Mouse (Mus musculus): ENCODE measurements around the gene Arhgef16. TPM values are rescaled to one million over a fixed set of nuclear protein-coding genes. Genes with fewer than 3 reads are reported as not detected.

Gene Arhgef16
- polyA plus RNA-seq, 1 experiment: 1.2 TPM

DNA sequence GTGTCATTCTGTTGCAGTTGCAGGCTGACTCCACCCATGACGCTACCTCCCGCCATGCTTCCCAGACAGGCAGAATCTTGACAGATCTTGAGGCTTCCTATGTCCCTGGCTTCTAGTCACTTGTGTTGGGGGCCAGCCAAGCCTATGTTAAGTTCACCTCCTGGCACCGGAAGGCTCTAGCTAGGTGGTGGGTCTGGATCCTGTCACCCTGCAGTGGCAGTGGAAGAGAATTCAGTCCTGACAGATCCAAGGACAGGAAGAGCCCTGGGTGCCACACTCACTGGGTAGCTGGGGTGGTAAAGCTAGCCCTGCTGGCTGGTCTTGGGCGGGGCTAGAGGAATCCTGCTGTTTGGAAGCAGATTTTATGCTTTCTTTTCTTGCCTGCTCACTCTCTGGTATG lies 23.9 kb upstream of the Arhgef16 start:
- no peak for TF ChIP-seq POLR2A (IDR thresholded peaks at IDR 0.05; ENCODE audit: borderline replicate concordance, extremely low read depth, insufficient read depth, insufficient read length, poor library complexity, severe bottlenecking)
- DNase-seq (ENCODE audit: low read depth): no peak

DNA sequence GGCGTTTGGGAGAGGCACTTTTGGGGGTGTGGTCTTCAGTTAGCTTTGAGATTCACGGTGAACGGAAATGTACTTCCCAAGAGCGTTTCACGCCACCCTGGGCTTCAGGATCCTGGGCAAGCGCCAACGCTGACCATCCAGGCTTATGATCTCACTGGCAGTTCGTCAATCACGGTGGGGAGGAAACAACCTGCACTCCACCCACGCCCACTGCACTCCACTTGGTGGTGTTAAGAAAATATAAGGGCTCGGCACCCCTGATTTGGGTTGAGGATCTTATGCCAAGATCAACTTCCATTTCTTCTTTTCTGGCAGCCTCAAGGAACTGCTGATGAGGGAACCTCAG lies 12.1 kb upstream of the Arhgef16 start:
- DNase-seq (ENCODE audit: low read depth): no peak

GRCm38 (mm10) chr4:154312935-154313621 lies 11.6 kb upstream of the Arhgef16 start:
- peak; percentile 90 for DNase-seq (ENCODE audit: low read depth)
- TF ChIP-seq POLR2A (IDR thresholded peaks at IDR 0.05; ENCODE audit: borderline replicate concordance, extremely low read depth, insufficient read depth, insufficient read length, poor library complexity, severe bottlenecking): no peak
- TF ChIP-seq CTCF (IDR thresholded peaks at IDR 0.05; ENCODE audit: borderline replicate concordance, extremely low read depth, insufficient read depth, insufficient read length): no peak

More for the DNA sequence above, 12.1 kb upstream of the Arhgef16 start:
- TF ChIP-seq CTCF (IDR thresholded peaks at IDR 0.05; ENCODE audit: borderline replicate concordance, extremely low read depth, insufficient read depth, insufficient read length) (no peak), POLR2A (IDR thresholded peaks at IDR 0.05; ENCODE audit: borderline replicate concordance, extremely low read depth, insufficient read depth, insufficient read length, poor library complexity, severe bottlenecking) (no peak)

- TF ChIP-seq CTCF (IDR thresholded peaks at IDR 0.05; ENCODE audit: borderline replicate concordance, extremely low read depth, insufficient read depth, insufficient read length) (no peak), POLR2A (IDR thresholded peaks at IDR 0.05; ENCODE audit: borderline replicate concordance, extremely low read depth, insufficient read depth, insufficient read length, poor library complexity, severe bottlenecking) (no peak)
Measured at GRCm38 (mm10) chr4:154312143-154312812, 10.8 kb upstream of the Arhgef16 start.

GRCm38 (mm10) chr4:154310576-154311262 lies 9.2 kb upstream of the Arhgef16 start:
- no peak for TF ChIP-seq POLR2A (IDR thresholded peaks at IDR 0.05; ENCODE audit: borderline replicate concordance, extremely low read depth, insufficient read depth, insufficient read length, poor library complexity, severe bottlenecking)
- no peak for TF ChIP-seq CTCF (IDR thresholded peaks at IDR 0.05; ENCODE audit: borderline replicate concordance, extremely low read depth, insufficient read depth, insufficient read length)

More at GRCm38 (mm10) chr4:154312143-154312812, 10.8 kb upstream of the Arhgef16 start:
- DNase-seq (ENCODE audit: low read depth): no peak

DNA sequence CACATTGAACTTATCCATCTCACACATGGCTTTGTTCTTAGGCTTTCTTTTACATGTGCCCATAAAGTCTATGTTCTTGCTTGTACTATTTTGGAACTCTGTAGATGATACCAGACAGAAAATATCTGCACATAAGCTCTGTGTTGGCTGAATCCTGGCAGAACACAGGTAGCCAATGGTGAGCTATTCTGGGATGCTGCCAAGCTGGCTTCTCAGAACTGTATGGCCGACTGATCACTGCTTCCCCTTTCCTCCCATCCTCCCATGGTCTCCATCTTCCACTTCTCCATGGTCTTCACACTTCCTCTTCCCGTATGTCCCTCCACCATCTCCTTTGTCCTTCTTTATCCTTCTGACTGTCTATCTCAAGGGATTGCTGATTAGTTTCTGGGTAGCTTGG lies 7.7 kb upstream of the Arhgef16 start:
- no peak for TF ChIP-seq POLR2A (IDR thresholded peaks at IDR 0.05; ENCODE audit: borderline replicate concordance, extremely low read depth, insufficient read depth, insufficient read length, poor library complexity, severe bottlenecking)
- no peak for TF ChIP-seq CTCF (IDR thresholded peaks at IDR 0.05; ENCODE audit: borderline replicate concordance, extremely low read depth, insufficient read depth, insufficient read length)
- no peak for DNase-seq (ENCODE audit: low read depth)

More at GRCm38 (mm10) chr4:154310576-154311262, 9.2 kb upstream of the Arhgef16 start:
- no peak for DNase-seq (ENCODE audit: low read depth)

DNA sequence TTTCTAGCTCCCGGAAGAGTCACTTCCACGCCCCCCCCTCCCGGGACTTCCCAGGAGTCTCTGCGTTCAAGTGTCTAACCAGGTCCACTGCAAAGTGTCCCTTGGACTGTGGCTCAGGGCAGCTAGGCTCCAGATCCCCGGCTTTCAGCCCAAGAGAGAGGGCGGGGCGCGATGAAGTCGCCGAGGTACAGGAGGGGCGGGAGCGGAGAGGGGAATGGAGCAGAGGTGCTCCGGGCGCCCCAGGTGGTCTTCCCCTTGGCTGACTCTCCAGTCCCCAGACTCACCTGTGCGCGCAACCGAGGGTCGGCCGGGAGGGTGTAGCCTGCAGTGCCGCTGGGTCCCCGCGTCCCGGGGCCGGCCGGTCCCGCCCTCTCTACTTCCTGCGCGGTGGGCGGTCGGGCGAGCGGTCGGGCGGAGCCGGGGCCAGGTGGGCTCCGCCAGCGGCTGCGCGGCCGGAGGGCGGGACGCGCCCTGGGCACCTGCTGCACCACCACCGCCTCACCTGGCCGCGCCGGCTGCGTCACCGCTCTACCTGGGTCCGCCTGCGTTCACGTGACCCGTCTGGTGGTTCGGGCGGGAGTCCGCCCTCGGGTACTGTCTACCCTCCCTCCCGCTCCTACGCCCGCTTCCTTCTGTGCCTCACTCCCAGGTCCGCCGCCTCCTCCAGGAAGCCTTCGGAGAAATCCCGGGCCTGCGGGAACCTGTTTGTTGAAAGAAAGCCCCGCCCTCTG lies 1.8 kb downstream of the Arhgef16 start:
- no peak for TF ChIP-seq CTCF (IDR thresholded peaks at IDR 0.05; ENCODE audit: borderline replicate concordance, extremely low read depth, insufficient read depth, insufficient read length)
- no peak for TF ChIP-seq POLR2A (IDR thresholded peaks at IDR 0.05; ENCODE audit: borderline replicate concordance, extremely low read depth, insufficient read depth, insufficient read length, poor library complexity, severe bottlenecking)
- no peak for DNase-seq (ENCODE audit: low read depth)

DNA sequence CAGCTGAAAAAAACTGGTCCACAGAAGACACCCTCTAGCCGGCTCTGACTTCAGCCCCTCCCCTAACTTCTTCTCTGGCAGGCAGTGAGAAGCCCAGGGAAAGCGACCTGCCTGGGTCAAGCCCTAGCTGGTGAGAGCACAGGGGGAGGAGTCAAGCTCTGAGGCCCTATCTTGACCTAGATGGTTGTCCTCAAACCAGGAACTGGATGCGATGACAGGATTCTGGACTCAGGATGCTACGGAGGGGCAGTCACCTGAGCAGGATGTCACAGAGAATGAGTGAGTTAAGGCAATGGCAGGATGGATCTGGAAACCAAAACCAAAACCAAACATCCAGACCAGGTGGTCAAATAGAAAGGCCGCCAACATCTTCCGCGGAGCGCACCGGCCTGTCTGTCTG lies 3.7 kb downstream of the Arhgef16 start:
- no peak for DNase-seq (ENCODE audit: low read depth)
- TF ChIP-seq CTCF (IDR thresholded peaks at IDR 0.05; ENCODE audit: borderline replicate concordance, extremely low read depth, insufficient read depth, insufficient read length) (no peak), POLR2A (IDR thresholded peaks at IDR 0.05; ENCODE audit: borderline replicate concordance, extremely low read depth, insufficient read depth, insufficient read length, poor library complexity, severe bottlenecking) (no peak)

DNA sequence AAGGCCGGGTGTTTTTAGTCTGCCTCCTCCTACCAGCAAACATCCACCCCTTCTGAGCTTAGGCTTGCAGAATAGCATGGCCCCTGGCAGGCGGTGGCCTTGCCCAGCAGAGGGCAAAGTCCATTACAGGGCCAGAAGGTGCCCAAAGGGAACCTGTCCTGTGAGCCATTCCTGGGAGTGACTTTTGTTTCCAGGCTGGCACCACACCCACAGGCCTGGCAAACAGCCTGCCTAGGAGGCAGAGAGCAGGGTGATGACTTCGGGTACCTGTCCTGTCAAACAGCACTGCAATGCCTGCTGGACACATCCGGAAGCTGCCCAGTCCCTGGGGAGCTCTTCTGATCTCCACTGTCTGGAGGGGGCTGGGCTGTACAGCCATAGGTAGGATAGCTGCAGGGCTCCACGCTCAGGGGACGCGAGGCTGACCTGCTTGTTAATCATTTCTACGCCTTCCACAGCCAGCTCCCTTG lies 7.2 kb downstream of the Arhgef16 start:
- TF ChIP-seq POLR2A (IDR thresholded peaks at IDR 0.05; ENCODE audit: borderline replicate concordance, extremely low read depth, insufficient read depth, insufficient read length, poor library complexity, severe bottlenecking) (no peak), CTCF (IDR thresholded peaks at IDR 0.05; ENCODE audit: borderline replicate concordance, extremely low read depth, insufficient read depth, insufficient read length) (no peak)

DNA sequence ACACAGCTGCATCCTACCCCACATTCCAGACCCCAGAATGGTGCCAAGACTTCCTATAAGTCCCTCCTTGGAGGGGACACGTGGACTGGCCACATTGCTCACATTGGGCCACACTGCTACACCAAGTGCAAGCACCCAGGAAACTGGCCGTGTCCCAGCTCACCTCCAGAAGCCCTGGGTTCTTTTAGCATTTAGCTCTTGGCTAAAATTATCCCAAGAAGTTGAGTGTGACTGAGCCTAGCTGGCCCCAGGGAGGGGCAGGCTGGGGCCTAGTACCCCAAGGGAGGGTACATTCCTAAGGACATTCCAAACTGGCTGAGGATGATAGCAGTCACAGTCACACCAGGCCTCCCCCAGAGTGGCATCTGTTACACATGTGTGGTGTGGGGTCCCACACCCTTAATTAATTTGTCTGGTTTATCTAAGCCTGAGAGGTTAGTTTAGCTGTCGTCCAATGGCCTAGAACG lies 7.7 kb downstream of the Arhgef16 start:
- no peak for DNase-seq (ENCODE audit: low read depth)
- no peak for TF ChIP-seq POLR2A (IDR thresholded peaks at IDR 0.05; ENCODE audit: borderline replicate concordance, extremely low read depth, insufficient read depth, insufficient read length, poor library complexity, severe bottlenecking)
- no peak for TF ChIP-seq CTCF (IDR thresholded peaks at IDR 0.05; ENCODE audit: borderline replicate concordance, extremely low read depth, insufficient read depth, insufficient read length)

More for the DNA sequence above, 7.2 kb downstream of the Arhgef16 start:
- DNase-seq (ENCODE audit: low read depth): no peak

DNA sequence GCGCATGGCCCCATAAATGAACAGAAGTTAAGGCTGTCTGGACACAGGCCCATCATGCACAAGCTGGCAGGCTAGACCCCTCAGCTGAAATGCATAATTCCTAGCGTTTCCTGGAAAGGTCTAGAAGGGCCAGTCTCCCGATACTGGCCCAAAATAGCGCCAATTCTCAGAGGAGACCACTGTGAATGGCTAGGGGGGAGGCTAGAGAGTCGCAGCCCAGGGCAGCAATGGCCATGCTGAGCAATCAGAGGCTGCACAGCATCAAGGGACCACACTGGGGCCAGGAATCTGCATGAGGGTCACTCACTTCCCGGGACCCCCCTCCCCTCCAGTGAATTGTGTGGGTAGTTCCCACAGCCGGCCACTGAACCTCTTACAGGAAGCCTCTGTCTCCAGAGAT lies 17.8 kb downstream of the Arhgef16 start:
- DNase-seq (ENCODE audit: low read depth): no peak
- TF ChIP-seq CTCF (IDR thresholded peaks at IDR 0.05; ENCODE audit: borderline replicate concordance, extremely low read depth, insufficient read depth, insufficient read length) (no peak), POLR2A (IDR thresholded peaks at IDR 0.05; ENCODE audit: borderline replicate concordance, extremely low read depth, insufficient read depth, insufficient read length, poor library complexity, severe bottlenecking) (no peak)
